Mouse (Mus musculus) cerebellum, postnatal 10 days (tissue): ENCODE results near the gene Gm49358.

ENCODE experiments used
- DNase-seq, 2 experiments: peaks; one replicate each; pipeline ENCODE4 v3.0.0; 2021; ENCODE audit warnings: mixed read lengths in 2 of 2

Gene Gm49358

GRCm38 (mm10) chr10:86763672-86764071, at the start of gene Gm49358:
Gene Gm49358, plus strand, starts transcription at chr10:86763972.
- DNase-seq = no peak

- DNase-seq = peak; percentile 24 to 43
Measured at GRCm38 (mm10) chr10:86727548-86727980, 36.2 kb upstream of the Gm49358 start.

GRCm38 (mm10) chr10:86728176-86728575, 35.6 kb upstream of the Gm49358 start:
- peak; percentile 33 to 45 for DNase-seq

GRCm38 (mm10) chr10:86730823-86731499, 32.8 kb upstream of the Gm49358 start:
- DNase-seq = peak; percentile 92 to 93

GRCm38 (mm10) chr10:86731500-86731863, 32.3 kb upstream of the Gm49358 start:
- no peak for DNase-seq

- DNase-seq = no peak
Measured at GRCm38 (mm10) chr10:86735036-86735435, 28.7 kb upstream of the Gm49358 start.

GRCm38 (mm10) chr10:86742918-86743317, 20.9 kb upstream of the Gm49358 start:
- DNase-seq = no peak

- DNase-seq = no peak
Measured at GRCm38 (mm10) chr10:86744306-86744705, 19.5 kb upstream of the Gm49358 start.

- no peak for DNase-seq
Measured at GRCm38 (mm10) chr10:86755816-86756502, 7.8 kb upstream of the Gm49358 start.

GRCm38 (mm10) chr10:86757724-86758123, 6.0 kb upstream of the Gm49358 start:
- no peak for DNase-seq

- DNase-seq = no peak
Measured at GRCm38 (mm10) chr10:86758211-86758610, 5.6 kb upstream of the Gm49358 start.

- no peak for DNase-seq
Measured at GRCm38 (mm10) chr10:86761236-86761635, 2.5 kb upstream of the Gm49358 start.

- DNase-seq = peak in 1 of 2 experiments; percentile 28
Measured at GRCm38 (mm10) chr10:86761722-86762383, 1.9 kb upstream of the Gm49358 start.

GRCm38 (mm10) chr10:86762384-86762730, 1.4 kb upstream of the Gm49358 start:
- no peak for DNase-seq

GRCm38 (mm10) chr10:86765344-86765966, 1.7 kb downstream of the Gm49358 start:
- no peak for DNase-seq

GRCm38 (mm10) chr10:86769216-86769615, 5.4 kb downstream of the Gm49358 start:
- no peak for DNase-seq

- DNase-seq = peak; percentile 53 to 58
Measured at GRCm38 (mm10) chr10:86769797-86770196, 6.0 kb downstream of the Gm49358 start.

- DNase-seq = peak; percentile 58 to 62
Measured at GRCm38 (mm10) chr10:86771701-86772100, 7.9 kb downstream of the Gm49358 start.

GRCm38 (mm10) chr10:86772231-86772631, 8.5 kb downstream of the Gm49358 start:
- peak; percentile 89 to 90 for DNase-seq

GRCm38 (mm10) chr10:86773360-86773759, 9.6 kb downstream of the Gm49358 start:
- DNase-seq = no peak

- DNase-seq = no peak
Measured at GRCm38 (mm10) chr10:86776281-86776680, 12.5 kb downstream of the Gm49358 start.

GRCm38 (mm10) chr10:86777614-86778319, 14.0 kb downstream of the Gm49358 start:
- peak in 1 of 2 experiments; percentile 35 for DNase-seq
